Mouse (Mus musculus): ENCODE measurements at regions not wholly inside any gene's neighbourhood (a gene's known extent, or its start where the extent isn't known, plus 50 kb on each side); places are given as distances from the start of the nearest gene placed in this dataset.

DNA sequence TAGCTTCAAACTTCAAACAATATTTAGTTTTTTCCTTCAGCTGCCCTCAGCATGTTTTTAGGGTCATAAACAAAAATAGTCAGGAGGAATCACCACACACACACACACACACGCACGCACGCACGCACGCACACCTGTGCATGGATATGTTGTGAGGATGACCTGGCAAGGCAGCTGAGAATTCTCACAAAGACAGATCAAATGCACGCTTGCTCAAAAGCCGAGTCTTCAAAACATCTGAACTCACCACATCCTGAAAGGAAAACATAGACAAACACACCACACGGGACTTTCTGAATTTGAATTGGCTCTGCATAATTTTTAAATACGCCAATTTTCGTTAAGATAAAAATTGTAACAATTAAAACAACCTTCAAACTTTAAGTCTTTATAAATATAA is 52.7 kb upstream of the Foxq1 start:
- no peak for DNase-seq (ENCODE audit: low spot score in 2 of 2)

DNA sequence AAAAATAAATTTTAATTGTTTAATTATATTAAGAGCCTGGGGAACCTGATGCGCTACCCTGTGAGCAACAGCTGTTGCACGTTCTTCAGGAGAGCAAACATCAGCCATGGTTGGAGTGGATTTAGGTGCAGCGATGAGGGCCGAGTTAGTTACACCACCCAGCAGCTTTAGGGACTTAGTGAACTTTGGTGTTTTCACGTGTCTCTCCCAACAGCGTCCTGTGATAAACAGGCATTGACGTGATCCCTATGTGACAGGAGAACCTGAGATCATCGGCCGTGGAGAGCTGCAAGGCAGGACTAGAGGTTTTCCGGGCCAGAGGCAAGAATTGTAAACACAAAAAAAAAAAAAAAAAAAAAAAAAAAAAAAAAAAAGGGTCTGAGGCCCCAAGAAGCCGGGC is 52.1 kb upstream of the Foxq1 start:
- DNase-seq (ENCODE audit: low spot score in 2 of 2) = no peak

- DNase-seq (ENCODE audit: low spot score in 2 of 2) = no peak
Observed at GRCm38 (mm10) chr13:31504316-31504715, 51.6 kb upstream of the Foxq1 start.

- DNase-seq (ENCODE audit: low spot score in 2 of 2) = no peak
Observed at GRCm38 (mm10) chr13:31505386-31505785, 50.5 kb upstream of the Foxq1 start.
